Mouse (Mus musculus) gonadal fat pad, adult 2 months (tissue): Measurements from ENCODE around the gene Adpgk. TPM values are rescaled to one million over a fixed set of nuclear protein-coding genes. Genes with fewer than 3 reads are reported as not detected.
"Not testable (repeated sequence)": the region's sequence is repeated elsewhere in the genome, so short reads cannot be mapped to it uniquely, and the experiment has no call there.

ENCODE experiments used
- DNase-seq: peaks from one replicate; pipeline ENCODE4 v3.0.0-alpha.2; 2012; ENCODE audit warnings: low read depth
- polyA plus RNA-seq: library from polyadenylated mRNA; depleted of rRNA; stranded (reverse); fragments of >200 nt; gene quantifications from 2 replicates; pipeline ENCODE4 v1.2.3, GENCODE M21; 2012

Adpgk gene
- polyA plus RNA-seq, 1 experiment, result 18.2 TPM

DNA sequence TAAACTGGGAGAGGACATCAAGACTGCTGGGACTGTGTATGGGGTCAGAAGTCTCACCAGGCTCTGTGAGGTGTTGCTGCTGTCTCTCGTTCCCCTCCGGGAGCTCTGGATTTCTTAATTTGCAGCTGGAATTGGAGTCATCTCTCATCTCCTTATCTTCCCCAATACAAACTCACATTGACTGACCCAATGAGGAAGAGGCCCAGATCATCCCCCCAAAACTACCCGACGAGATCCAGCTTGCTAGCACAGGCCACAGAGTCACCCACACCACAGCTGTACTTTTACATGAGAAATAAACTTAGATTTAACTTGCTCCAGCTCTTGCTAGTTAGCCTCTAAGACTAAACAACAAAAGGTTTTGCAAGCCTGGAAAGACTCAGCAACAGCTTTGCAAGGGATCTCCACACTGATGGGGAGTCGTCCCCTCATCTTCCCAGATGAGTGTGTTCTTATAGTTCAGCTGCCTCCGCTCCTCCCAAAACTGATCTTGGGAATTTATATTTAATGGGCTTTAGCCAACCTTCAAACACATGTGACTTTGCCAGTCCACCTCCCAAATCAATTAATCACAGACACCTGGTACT lies 1.7 kb upstream of the Adpgk start:
- no peak for DNase-seq

DNA sequence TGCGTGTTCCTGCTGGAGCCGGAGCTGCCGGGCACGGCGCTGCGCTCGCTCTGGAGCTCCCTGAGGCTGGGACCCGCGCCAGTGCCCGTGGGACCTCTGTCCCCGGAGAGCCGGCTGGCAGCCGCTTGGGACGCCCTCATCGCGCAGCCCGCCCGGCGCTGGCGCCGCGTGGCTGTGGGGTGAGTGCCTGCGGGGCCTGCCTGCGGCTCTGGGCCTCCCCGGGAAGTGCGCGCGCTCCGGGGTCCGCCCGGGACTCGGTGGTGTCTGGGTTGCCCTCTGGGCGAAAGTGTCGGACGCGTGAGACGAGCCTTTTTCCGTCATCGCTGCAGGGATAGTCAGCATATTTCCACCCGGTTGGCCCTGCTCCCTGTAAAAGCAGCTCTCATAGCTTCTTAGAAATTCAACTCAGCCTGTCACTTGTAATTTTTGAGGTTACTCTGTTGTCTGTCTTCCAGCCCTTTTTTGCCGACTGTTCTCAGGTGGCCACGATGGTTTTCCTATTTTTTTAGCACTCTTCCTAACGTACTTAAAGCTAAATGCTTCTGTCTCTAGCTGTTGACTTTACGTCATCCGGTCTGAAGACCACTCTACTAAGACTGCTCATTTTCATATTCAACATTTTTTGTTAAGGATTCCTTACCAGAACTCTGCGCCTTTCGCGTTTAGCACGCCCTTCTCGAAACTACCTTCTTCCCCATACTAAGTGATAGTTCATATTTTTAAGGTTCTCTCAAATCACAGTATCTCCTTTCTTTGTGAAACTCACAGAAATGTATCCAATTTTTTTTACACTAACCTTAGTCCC lies 532 bp downstream of the Adpgk start:
- DNase-seq, result no peak

DNA sequence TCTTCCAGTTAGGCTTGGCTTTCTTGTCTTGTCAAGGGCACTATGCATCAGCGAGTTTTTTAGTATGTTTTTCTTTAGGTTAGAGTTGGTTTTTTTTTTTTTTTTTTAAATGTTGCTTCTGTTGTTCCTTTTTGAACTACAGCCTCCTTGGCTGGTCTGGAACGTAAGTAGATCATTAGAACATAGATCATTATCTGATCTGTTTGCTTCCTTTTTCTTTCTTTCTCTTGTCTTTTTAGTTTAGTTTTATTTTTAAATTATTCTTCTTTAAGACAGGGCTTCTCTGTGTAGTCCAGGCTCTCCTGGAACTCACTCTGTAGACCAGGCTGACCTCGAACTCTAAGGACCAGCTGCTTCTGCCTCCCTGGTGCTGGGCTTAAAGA lies 1.1 kb downstream of the Adpgk start:
- DNase-seq, result no peak

DNA sequence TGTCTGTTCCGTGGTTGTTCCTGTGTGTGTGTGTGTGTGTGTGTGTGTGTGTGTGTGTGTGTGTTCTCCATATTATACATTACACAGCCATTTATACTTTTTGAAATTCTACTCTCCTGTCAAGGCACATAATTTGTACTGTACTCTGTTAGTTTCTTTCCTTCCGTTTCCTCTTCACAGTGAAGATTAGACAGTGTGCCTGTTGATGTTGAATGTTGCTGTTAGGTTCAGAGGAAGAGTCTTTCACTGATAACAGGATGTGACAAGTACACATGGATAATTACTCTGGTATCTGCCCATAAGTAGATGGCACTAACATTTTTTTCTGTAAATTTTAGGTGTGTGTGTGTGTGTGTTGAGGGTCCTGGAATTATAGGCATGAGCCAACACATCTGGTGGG lies 5.1 kb downstream of the Adpgk start:
- no peak for DNase-seq

DNA sequence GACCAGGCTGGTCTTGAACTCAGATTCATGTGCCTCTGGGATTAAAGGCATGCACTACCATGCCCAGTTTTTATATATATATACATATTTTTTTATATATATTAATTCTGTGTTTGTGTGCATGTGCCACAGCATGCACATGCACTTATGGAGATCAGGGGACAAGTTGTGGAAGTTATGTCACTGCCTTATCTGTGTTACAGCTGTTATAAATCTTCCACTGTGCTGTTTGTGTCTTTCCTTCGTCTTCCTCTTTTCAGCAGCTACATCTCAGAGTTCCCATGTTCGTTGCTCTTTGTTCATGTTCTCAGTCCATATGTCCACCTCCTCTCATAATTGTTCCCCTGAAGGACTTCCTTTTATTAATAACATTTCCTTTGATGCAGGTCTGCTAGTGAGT lies 16.5 kb downstream of the Adpgk start:
- no peak for DNase-seq

DNA sequence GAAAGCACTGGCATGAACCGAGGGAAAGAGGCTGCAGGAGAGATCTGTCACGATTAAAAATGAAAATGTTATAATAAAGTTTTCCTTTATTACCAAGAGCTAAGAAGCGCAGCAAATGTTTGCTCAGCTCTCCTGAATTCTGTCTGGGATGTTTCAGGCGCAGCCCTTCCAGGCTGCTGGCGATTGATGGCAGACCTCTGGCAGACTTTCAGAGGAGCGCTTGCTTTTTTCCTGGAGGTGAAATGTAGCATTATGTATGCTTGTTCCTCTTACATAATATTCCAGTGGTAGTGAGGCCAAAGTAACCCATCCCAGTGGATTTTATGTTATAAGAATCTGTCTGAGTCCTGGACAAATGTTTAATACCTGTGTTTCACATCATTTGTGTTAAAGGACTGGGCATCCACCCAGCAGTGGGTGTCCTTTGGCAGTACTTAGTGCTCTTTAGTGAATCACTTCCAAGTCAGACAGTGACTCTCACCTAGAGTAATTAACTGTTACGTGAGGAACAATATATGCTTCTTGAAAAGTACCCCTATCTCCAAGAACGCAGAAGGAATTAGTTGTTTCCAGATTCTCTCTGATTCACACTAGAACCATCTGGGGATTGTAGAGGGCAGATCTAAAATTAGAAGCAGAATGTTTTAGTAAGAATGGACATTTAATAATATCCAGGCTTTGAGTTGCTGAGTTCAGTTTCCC lies 19.4 kb downstream of the Adpgk start:
- no peak for DNase-seq

DNA sequence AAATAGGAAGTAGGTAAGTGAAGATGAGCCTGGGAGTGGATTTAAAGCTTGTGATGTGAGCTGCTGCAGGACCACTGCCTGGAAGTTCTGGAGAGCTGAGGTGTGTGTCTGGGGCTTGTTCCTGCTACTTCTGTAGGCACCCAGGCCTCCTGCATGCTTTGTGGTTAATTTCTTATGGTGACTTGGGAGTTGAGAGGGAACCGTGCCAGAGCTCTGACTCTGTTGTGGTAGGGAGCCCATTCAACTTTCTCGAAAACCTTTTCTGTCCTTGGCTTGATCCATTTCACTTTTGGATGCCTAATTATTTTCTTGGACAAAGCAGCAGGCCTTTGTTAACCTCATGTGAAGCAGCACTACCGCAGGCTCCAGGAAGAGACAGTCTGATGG lies 19.9 kb downstream of the Adpgk start:
- DNase-seq, result no peak

DNA sequence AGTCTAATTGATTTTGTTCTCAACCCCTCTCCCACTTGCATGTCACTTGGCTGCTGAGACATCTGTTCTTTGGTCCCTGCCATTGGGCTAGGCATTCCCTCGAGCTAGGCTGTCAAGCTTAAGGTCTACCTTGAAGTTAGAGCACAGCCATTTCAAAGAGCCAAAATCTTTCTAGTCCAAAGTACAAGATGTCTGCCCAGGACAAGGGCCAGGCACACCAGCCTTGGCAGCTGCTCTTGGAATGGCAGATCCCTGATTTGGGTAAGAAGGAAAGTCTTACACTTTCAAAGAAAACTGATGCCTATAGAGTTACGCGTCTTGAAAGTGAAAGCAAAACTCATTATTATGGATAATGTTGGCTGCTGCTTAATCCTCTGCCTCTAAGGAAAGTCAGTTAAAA lies 24.8 kb downstream of the Adpgk start:
- no peak for DNase-seq

DNA sequence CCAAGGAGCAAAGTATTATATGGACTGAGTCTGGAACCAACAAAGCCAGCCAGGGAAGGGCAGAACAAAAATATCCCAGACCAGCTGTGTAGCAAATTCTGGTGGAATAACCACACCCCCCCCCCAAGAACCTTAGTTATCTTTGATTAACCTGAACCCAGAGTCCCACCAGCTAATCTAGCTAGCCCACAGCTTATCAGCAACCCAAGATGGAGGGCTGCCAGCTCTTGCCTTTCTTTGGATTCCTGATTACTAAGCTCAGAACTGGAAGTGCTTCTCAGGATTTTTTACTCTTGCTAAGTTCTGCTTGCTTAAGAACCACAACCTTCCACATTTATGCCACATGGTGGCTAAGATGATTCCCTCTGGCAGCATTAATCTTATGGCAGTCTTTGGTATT lies 33.0 kb downstream of the Adpgk start:
- DNase-seq, result no peak

DNA sequence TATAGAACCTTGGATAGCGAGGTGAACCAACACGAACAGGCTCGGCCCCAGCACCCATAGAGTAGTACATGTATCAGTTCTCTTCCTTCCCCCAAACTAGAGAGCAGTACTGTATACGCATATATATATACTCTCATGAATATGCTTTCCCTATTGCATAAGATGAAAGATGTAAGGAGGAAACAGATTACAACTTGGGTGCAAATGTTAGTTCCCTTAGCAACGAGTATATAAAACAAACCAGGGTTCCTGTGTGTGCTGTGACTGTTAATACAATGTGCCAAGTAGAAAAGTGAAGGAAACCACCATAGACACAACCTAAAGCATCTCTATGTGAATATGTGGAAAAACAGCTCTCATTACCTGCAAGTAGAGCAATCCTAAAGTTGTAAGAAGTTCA lies 38.7 kb downstream of the Adpgk start:
- no peak for DNase-seq

DNA sequence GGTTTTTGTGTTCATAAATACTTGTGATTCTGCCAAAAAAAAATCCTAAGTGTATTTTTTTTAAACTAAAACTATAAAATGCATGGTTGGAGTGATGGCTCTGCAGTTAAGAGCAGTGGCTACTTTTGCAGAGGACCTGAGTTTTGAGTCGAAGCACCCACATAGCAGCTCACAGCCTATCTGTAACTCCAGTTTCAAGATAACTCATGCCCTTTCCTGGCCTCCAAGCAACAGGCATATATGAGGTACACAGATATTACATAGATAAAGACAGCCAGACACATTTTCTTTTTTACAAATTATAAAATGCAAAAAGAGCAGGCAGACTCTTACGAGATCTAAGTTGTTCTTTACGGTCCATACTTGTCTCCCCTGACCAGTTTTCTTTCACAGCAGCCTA lies 45.2 kb downstream of the Adpgk start:
- no peak for DNase-seq

DNA sequence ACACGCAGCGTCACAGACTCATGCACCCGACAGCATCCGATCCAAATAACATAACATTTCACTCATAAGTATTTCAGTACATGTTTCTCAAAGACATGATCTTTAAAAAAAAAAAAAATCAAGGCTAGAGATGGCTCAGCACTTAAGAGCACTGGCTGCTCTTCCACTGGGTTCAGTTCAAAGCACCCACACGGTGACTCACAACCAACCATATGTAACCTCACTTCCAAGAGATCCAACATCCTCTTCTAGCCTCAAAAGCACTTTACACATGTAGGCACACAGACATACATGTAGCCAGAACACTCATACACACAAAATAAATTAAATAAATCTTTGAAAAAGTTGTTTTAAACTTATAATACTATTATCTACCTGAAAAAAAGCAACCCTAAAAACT lies 46.5 kb downstream of the Adpgk start:
- no peak for DNase-seq

DNA sequence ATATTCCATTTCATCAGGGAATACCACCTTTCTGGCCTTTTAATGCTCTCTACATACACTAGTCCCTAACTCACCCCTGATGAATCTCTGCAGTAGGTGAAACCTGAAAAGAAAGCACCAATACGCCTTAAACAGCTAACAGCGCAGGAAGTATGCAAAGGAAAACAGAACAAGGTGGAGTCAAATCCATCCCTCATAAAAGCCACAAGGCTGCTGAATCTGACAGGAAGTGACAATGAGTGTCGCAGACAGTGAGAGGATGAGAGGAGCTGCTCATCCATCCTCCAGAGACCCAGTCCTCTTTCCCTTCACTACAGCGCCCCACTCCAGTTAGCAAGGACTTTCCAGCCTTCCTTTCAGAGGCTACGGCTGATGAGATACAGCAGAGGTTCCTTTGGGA lies 47.1 kb downstream of the Adpgk start:
- no peak for DNase-seq

DNA sequence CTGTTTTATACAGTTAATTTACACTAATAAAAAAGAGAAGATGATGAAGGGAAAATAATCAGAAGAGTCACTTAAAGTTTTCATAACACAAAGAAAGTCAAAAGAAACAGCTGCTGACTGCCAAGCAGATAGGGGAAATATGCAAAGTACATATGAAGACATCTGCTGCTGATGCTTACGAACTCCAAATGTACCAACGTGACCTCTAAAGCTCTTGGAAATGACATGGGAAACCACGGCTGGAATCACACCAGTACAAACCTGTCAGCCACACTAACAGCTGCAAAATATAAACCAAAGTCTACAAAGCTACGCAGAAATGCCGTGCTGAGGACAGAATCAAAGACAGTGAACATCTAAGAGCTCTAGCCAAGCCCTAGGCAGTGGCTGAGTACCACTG lies 47.7 kb downstream of the Adpgk start:
- DNase-seq, result no peak

DNA sequence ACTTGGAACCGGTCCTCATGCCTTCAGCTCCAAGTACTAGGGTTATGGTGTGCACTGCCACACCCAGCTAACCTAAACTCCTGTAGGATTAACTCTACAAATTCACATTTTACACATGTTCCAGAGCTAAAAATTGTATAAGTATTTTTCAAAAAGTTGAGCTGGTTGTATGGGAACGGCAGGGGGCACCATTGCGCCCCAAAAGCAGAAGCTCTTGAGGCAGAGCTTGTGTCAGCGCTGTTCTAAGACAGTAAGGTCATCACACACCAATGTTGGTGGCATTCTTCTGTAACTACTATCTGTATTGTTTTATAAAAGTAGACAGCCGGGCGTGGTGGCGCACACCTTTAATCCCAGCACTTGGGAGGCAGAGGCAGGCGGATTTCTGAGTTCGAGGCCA lies 48.6 kb downstream of the Adpgk start:
- no peak for DNase-seq

DNA sequence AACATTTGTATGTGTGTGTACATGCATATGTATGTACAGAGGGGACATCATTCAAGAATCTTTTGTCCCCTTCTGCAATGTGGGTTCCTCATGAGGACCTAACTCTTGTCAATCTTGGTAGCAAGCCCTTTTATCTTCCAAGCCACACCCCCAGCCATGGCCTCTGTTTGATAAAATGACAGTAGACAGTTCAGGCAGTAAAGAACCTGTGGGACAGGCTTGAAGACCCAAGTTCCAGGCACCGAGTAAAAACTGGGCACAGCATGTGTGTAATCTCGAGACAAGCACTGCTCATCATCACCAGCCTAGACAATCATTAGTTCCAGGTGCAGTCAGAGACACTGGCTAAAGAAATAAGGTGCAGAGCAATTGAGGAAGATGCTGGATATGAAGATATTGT lies 54.8 kb downstream of the Adpgk start:
- DNase-seq, result no peak

DNA sequence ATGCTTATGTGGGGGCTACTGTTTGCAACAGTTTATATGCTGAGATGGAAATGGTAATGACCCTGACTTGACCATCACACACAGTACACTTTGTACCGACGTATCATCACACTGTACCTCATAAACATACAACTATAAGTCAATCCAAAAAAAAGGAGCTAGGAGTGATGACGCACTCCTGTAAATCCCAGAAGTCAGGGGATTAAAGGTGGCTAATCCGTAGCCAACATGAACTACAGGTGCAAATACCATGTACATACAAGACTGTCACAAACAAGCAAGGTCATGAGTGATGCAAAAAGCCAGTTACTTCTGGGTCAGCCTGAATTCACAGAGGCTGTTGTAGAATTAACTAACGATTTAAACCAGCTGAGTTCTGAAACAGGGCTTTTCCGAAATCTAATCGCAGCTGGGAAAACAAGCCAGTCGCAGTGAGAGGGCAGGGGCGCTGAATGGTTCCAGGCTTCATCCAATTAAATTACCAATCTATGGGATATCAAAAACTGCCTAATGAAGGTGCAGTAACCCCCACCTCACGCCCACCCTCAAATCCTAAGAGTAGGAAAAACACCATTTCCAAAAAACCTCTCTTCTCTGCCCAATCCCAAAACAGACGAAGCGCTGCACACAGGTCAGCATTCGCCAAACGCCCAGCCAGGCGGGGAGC lies 61.4 kb downstream of the Adpgk start:
- no peak for DNase-seq

DNA sequence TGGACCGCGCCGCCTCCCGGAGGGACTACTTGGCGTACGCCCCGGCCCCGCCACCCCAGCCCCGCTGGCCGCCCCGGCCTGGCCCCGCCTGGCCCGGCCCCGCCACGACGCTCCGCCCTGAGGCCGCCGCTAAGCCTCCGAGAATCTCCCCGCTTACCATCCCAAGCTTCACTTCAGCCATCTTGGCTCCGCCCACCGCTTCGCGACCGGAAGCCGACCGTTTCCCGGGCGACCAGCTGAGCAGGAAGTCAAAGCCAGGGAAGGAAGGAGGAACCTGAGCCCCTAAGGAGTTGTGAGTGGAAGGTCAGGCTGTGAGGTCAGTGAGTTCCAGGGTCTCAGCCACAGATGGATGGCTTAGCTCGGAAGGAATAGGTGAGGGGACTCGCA lies 61.9 kb downstream of the Adpgk start, which contains the start of gene Bbs4:
Bbs4 (minus strand) TSS at position 256 of the 387 bp plus-strand sequence.
- DNase-seq, result no peak

DNA sequence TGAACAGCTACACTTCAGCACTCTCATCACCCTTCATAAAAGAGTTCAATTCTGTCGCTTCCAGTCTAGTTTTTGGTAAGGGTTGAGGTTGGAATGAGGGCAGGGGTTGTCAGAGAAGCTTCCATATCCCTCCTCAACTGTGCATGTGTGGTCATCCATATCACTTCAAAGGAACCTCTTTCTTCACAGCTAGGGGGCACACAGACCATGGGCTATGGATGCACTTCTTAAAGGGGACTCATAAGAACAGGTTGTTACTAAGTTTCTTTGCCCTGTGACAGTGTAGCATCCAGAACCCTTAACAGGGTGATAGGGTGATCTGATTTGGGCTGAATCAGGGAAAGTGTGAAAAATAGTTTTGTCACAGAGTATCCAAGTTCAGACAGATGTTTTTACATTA lies 66.7 kb downstream of the Adpgk start:
- DNase-seq, result not testable (repeated sequence)

DNA sequence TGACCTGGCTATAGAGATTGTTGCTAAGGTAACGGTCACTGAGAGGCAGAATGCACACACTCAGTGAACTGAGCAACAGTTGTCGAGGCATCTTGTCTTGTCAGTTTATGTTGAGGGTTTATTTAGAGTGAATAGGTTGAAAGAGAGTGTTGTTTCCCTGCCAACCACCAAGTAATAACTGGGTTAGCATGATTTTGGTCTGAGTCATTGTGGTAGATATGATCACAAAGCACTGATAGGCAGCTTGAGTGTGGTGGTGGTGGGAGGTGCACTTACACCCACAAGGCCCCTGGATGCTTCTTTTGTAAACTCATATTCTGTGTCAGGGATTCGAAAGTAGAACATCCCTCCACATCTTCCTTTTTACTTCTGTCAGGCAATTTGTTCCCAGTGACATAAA lies 69.1 kb downstream of the Adpgk start:
- DNase-seq, result not testable (repeated sequence)

DNA sequence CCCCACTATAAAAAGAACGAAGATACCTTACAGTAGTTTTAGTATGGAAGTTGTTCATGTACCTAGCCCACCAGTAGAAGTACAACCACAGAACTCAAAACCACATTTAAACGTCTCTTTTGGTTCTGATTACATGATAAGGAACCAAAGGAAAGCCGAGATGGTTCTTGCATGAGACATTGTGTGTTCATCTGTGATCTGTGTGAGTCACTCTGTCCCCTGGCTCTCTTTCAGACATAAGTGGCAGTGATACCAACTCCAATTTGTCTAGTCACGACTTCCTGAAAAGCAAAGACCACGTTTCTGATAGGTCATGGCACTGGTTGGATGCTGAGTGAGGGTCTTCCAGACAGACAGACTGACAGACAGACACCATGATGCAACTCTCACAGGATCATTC lies 77.9 kb downstream of the Adpgk start:
- DNase-seq, result no peak

DNA sequence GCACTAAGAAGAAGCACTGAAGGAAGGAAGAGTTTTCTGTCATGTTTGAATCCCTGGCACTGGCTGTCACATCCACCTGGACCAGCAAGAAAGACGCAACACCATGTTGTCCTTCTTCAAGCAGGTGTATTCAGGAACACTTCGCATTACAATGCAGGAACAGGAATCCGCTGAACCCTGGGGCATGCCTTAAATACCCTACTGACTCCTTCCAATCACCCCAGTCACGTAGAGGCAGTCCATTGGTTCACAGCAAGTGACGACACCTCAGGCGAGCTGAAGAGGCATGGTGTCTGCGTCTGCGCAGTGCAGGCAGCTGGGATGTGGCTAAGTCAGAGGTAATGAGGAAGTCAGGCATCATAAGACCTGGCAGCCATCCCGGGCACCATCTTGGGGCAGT lies 78.3 kb downstream of the Adpgk start:
- DNase-seq, result no peak
